Mouse (Mus musculus) liver, embryonic 16.5 days (tissue): ENCODE measurements at regions not wholly inside any gene's neighbourhood (a gene's known extent, or its start where the extent isn't known, plus 50 kb on each side); places are given as distances from the start of the nearest gene placed in this dataset.

ENCODE experiments used
- ATAC-seq: fragments of 200-750 bp; cut with Nextera tagmentation; 2 replicates; pipeline ENCODE4 v1.8.0; 2017; ENCODE audit warnings: low read depth, mild to moderate bottlenecking, moderate number of reproducible peaks, moderate library complexity
- H3K27ac ChIP-seq: fragments of 300-500 bp; sonication (generic); 2 replicates; pipeline ENCODE4 v1.5.1; 2014; ENCODE audit warnings: mild to moderate bottlenecking, low read length
- H3K27me3 ChIP-seq: fragments of 300-500 bp; sonication (generic); 2 replicates; pipeline ENCODE4 v1.6.1; 2014; ENCODE audit warnings: low read depth, low read length, mixed read lengths; ENCODE audit not compliant: control insufficient read depth, insufficient read depth
- H3K36me3 ChIP-seq: fragments of 300-500 bp; sonication (generic); 2 replicates; pipeline ENCODE4 v1.6.1; 2014; ENCODE audit warnings: mild to moderate bottlenecking; ENCODE audit not compliant: control insufficient read depth, insufficient read depth
- H3K4me1 ChIP-seq: fragments of 300-500 bp; sonication (generic); 2 replicates; pipeline ENCODE4 v1.6.1; 2014; ENCODE audit warnings: low read depth, low read length, mixed read lengths; ENCODE audit not compliant: control insufficient read depth
- H3K4me2 ChIP-seq: fragments of 300-500 bp; sonication (generic); 2 replicates; pipeline ENCODE4 v1.6.1; 2014; ENCODE audit warnings: low read depth, low read length, mixed read lengths
- H3K4me3 ChIP-seq: fragments of 300-500 bp; sonication (generic); 2 replicates; pipeline ENCODE4 v1.5.1; 2014; ENCODE audit warnings: low read depth, mild to moderate bottlenecking, low read length
- H3K9ac ChIP-seq: fragments of 300-500 bp; sonication (generic); 2 replicates; pipeline ENCODE4 v1.6.1; 2014; ENCODE audit warnings: low read depth, low read length
- H3K9me3 ChIP-seq: fragments of 300-500 bp; sonication (generic); replicated peaks from 2 replicates; pipeline ENCODE4 v1.6.1; 2016; ENCODE audit warnings: low read length; ENCODE audit not compliant: control insufficient read depth
- WGBS: fragments of 180-500 bp; shearing (Covaris S2); extraction: QIAGEN DNeasy Blood & Tissue Kit; methylation state at CpG from one replicate; pipeline ENCODE4 v1.1.7; 2014; ENCODE audit not compliant: insufficient replicate concordance; 5-methylcytosine and 5-hydroxymethylcytosine counted together

DNA sequence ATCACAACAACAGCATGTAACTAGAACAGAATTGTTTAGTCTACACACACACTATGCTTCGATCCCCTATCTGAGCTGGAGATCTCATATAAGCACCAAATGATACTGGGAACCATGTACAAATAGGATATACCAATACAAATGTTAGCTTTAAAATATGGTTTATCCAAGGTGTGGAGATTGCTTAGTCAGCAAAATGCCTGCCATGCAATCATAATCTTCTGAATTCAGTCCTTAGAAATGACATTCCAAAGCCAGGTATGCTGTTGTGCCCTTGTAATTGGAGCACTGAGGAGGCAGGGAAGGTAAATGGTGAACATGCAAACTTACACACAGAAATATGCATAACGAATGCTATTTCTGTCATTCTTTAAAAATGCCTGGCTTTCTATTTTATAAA lies 54.0 kb upstream of the Thsd7b start:
- Histone ChIP-seq H3K4me3 (no peak overlapping the region), H3K9me3 (no peaks in the 10 kb centered on the region), H3K27me3 (no peaks in the 10 kb centered on the region), H3K36me3 (no peaks in the 10 kb centered on the region), H3K4me2 (no peak overlapping the region), H3K4me1 (no peaks in the 10 kb centered on the region), H3K9ac (no peak overlapping the region), H3K27ac (no peak overlapping the region)
- no peak for ATAC-seq
- 56% methylated on average over 2 of the region's 2 CpGs for WGBS

DNA sequence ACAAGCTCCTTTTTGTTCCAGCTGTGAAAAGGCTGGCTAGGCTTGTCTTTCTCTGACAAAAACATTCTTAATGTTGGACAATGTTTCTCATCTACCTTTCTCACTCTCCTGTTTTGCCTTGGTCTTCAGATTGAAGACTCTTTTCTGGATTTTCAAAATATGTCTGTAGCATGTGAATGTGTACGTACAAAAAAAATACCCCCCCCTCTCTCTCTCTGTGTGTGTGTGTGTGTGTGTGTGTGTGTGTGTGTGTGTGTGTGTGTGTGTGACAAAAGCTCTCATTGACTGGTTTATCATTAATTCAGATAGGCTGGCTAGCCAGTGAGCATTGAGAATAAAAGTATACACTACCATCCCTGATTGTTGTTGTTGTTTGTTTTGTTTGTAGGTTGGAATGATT lies 64.3 kb upstream of the Thsd7b start:
- H3K9ac ChIP-seq, result no peak overlapping the region
- ATAC-seq, result no peak
- H3K9me3 ChIP-seq, result no peaks in the 10 kb centered on the region
- no peaks in the 10 kb centered on the region for H3K36me3 ChIP-seq
- no peaks in the 10 kb centered on the region for H3K27me3 ChIP-seq
- 76% methylated on average over 1 of the region's 1 CpGs for WGBS
- no peak overlapping the region for H3K27ac ChIP-seq
- H3K4me3 ChIP-seq, result no peak overlapping the region
- H3K4me2 ChIP-seq, result no peak overlapping the region
- no peaks in the 10 kb centered on the region for H3K4me1 ChIP-seq

DNA sequence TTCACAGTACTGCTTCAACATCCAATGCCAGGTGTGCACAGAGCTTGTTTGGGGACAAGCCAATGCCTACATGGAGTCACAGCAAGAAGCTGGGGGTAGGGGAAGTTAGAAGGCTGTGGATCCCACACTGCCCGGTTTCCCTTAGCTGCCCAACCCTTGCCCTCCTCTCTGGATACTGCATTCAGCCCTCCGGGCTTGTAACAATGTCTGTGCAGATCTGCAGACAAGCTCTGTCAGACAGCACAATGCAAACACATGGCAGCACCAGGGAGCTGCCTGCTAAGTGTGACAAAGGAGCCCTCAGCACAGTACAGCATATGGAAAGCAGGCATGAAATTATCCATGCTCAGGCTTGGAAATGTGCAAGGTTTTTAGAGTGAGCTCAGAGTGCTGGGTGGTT lies 64.7 kb upstream of the Thsd7b start:
- no peak overlapping the region for H3K4me2 ChIP-seq
- no peaks in the 10 kb centered on the region for H3K4me1 ChIP-seq
- 46% methylated on average over 2 of the region's 2 CpGs for WGBS
- no peak overlapping the region for H3K27ac ChIP-seq
- H3K4me3 ChIP-seq, result no peak overlapping the region
- ATAC-seq, result no peak
- H3K27me3 ChIP-seq, result no peaks in the 10 kb centered on the region
- no peaks in the 10 kb centered on the region for H3K36me3 ChIP-seq
- no peak overlapping the region for H3K9ac ChIP-seq
- no peaks in the 10 kb centered on the region for H3K9me3 ChIP-seq

DNA sequence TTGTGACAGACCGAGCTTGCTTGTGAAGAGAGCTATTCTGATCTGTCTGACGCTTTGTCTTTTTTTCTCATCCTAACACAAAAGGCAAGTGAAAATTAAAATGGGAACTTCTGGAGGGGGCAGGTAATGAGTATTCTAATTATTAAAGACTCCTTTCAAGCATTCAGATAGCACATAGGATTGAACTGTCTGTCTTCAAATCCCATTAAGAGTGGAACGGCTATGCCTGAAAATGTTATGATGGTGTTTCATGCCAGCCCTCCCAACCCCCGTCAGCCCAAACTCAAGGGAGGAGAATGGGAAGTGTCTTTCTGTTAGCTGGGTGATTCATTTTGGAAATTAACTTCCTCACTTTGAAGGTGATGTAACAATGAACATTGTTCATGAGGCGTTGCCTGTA lies 65.4 kb upstream of the Thsd7b start:
- Histone ChIP-seq H3K4me1 (no peaks in the 10 kb centered on the region), H3K27me3 (no peaks in the 10 kb centered on the region), H3K4me3 (no peak overlapping the region), H3K4me2 (no peak overlapping the region), H3K36me3 (no peaks in the 10 kb centered on the region), H3K9ac (no peak overlapping the region), H3K9me3 (no peaks in the 10 kb centered on the region), H3K27ac (no peak overlapping the region)
- 66% methylated on average over 5 of the region's 5 CpGs for WGBS
- no peak for ATAC-seq

DNA sequence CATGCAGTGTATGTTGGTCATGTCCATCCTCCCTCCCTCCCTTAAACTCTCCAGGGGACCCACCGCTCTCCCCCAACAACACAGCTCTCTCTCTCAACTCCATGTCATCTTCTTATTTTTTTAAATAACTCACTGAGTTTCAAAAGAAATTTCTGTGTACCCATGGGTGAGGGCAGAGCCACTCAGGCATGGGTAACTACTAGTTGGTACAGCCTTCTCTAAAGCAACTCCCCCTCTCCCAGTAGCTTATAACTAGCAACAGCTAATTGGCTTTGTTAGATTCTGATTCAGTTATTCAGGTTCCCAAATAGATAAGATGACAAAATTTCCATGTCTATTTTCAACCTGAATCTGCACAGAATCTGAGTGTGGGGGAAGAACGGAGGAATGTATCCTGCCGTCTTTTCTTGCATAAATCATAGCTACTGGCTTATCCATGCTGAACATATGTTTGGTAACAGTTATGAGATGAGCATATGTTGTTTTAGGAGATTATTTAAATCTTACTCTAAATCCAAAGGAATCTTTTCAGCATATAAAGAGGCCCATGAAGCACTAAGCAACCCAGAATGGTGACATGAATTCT lies 92.8 kb upstream of the Thsd7b start:
- H3K9ac ChIP-seq, result no peak overlapping the region
- H3K4me1 ChIP-seq, result no peaks in the 10 kb centered on the region
- 68% methylated on average over 3 of the region's 3 CpGs for WGBS
- no peaks in the 10 kb centered on the region for H3K9me3 ChIP-seq
- no peak for ATAC-seq
- H3K27ac ChIP-seq, result no peak overlapping the region
- no peaks in the 10 kb centered on the region for H3K27me3 ChIP-seq
- no peak overlapping the region for H3K4me3 ChIP-seq
- H3K4me2 ChIP-seq, result no peak overlapping the region
- no peaks in the 10 kb centered on the region for H3K36me3 ChIP-seq

- no peaks in the 10 kb centered on the region for H3K9me3 ChIP-seq
- H3K36me3 ChIP-seq, result no peaks in the 10 kb centered on the region
- 53% methylated on average over 8 of the region's 8 CpGs for WGBS
- no peaks in the 10 kb centered on the region for H3K4me1 ChIP-seq
- no peak for ATAC-seq
- no peak overlapping the region for H3K27ac ChIP-seq
- H3K4me3 ChIP-seq, result no peak overlapping the region
- no peak overlapping the region for H3K9ac ChIP-seq
- no peak overlapping the region for H3K4me2 ChIP-seq
- no peaks in the 10 kb centered on the region for H3K27me3 ChIP-seq
Measured at GRCm38 (mm10) chr1:129169936-129170335, 103.2 kb upstream of the Thsd7b start.

DNA sequence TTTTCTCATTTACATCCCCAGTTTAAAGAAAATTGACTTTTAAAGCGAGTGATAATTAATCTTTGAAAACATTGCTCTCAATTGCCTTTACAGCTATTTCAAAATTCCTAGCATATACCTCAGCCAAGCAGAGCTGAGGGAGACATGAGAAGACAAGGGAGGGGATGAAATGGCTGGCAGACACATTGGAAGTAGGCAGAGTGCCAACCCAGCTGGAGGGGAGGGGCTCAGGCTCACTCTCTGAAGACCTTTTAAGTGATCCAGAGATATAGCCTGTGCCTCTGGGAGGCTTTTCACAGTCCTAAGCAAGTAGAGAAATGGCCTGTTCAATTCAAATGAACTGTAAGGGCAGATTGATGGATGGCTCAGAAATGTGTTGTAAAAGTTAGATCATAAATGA lies 122.5 kb upstream of the Thsd7b start:
- no peak for ATAC-seq
- no peaks in the 10 kb centered on the region for H3K27me3 ChIP-seq
- no peaks in the 10 kb centered on the region for H3K36me3 ChIP-seq
- H3K9me3 ChIP-seq, result no peaks in the 10 kb centered on the region
- no peak overlapping the region for H3K4me3 ChIP-seq
- no peak overlapping the region for H3K27ac ChIP-seq
- no peak overlapping the region for H3K4me2 ChIP-seq
- H3K4me1 ChIP-seq, result no peaks in the 10 kb centered on the region
- no peak overlapping the region for H3K9ac ChIP-seq
- 49% methylated on average over 1 of the region's 1 CpGs for WGBS

GRCm38 (mm10) chr1:129148733-129149388 lies 124.2 kb upstream of the Thsd7b start:
- ATAC-seq, result no peak
- WGBS, result 60% methylated on average over 7 of the region's 7 CpGs
- Histone ChIP-seq H3K4me1 (no peaks in the 10 kb centered on the region), H3K36me3 (no peaks in the 10 kb centered on the region), H3K4me2 (no peak overlapping the region), H3K27me3 (no peaks in the 10 kb centered on the region), H3K4me3 (no peak overlapping the region), H3K9me3 (no peaks in the 10 kb centered on the region), H3K27ac (no peak overlapping the region), H3K9ac (no peak overlapping the region)

- Histone ChIP-seq H3K9ac (no peak overlapping the region), H3K27me3 (no peaks in the 10 kb centered on the region), H3K27ac (no peak overlapping the region), H3K36me3 (no peaks in the 10 kb centered on the region), H3K4me1 (no peaks in the 10 kb centered on the region), H3K4me2 (no peak overlapping the region), H3K4me3 (no peak overlapping the region), H3K9me3 (no peaks in the 10 kb centered on the region)
- ATAC-seq, result no peak
- 55% methylated on average over 4 of the region's 4 CpGs for WGBS
Measured at GRCm38 (mm10) chr1:129146395-129147094, 126.6 kb upstream of the Thsd7b start.
